ENCODE assay signal across 16 mouse cellular contexts in genomic region chr12:25365600-25366267, GRCm38 (mm10).
"Had no signal": no experiment of that assay in that cellular context is flagged by ENCODE, and none has a peak within 500 bp of the region (broad histone marks: within the 10 kb centered on the region; RNA-seq: fewer than 3 reads in every experiment).

No protein-coding gene starts in this region.

- H3K27ac ChIP-seq: hindbrain, postnatal 0 days; left cerebral cortex, adult 2 months; liver, embryonic 13.5 days; midbrain, embryonic 12.5 days; neural tube, embryonic 13.5 days; stomach, embryonic 15.5 days had no signal

- H3K9ac ChIP-seq: liver, embryonic 13.5 days; midbrain, embryonic 12.5 days; neural tube, embryonic 13.5 days; stomach, embryonic 15.5 days had no signal

- H3K4me3 ChIP-seq: left cerebral cortex, adult 2 months; liver, embryonic 13.5 days; midbrain, embryonic 12.5 days; myocyte; neural tube, embryonic 13.5 days; stomach, embryonic 15.5 days had no signal

- H3K36me3 ChIP-seq: liver, embryonic 13.5 days; midbrain, embryonic 12.5 days; neural tube, embryonic 13.5 days; stomach, embryonic 15.5 days had no signal

- ATAC-seq: hindbrain, postnatal 0 days; inflammation-experienced regulatory T-cells, adult 6 months; midbrain, embryonic 16.5 days had no signal

- H3K9me3 ChIP-seq: liver, embryonic 13.5 days; midbrain, embryonic 12.5 days; neural tube, embryonic 13.5 days; stomach, embryonic 15.5 days had no signal

- H3K4me1 ChIP-seq: liver, embryonic 13.5 days; midbrain, embryonic 12.5 days; neural tube, embryonic 13.5 days; stomach, embryonic 15.5 days had no signal

- DNase-seq: kidney, adult 11 months; liver, embryonic 13.5 days; lung, adult 2 months; lung, postnatal 14 days; lung, postnatal 4 days; retina, postnatal 1 day; spleen, adult 18-20 months; thymus, postnatal 25 days had no signal

- H3K27me3 ChIP-seq: liver, embryonic 13.5 days; midbrain, embryonic 12.5 days; neural tube, embryonic 13.5 days; stomach, embryonic 15.5 days had no signal

- H3K4me2 ChIP-seq: liver, embryonic 13.5 days; midbrain, embryonic 12.5 days; neural tube, embryonic 13.5 days; stomach, embryonic 15.5 days had no signal
